Mouse (Mus musculus) pancreas, adult 10 weeks (tissue): ENCODE results near the gene Gm37596. TPM values are rescaled to one million over a fixed set of nuclear protein-coding genes. Genes with fewer than 3 reads are reported as not detected.

Source experiments
- polyA plus RNA-seq: library from polyadenylated mRNA; stranded (reverse); fragments of 350-450 nt; fragmentation: Illumina TruSeq; extraction: RNeasy Lipid Tissue Mini Kit (QIAGEN cat#74804); gene quantifications from one replicate; pipeline ENCODE4 v1.2.3, GENCODE M21; 2015; ENCODE audit warnings: low read depth, low replicate concordance; ENCODE audit not compliant: insufficient read depth

Gene Gm37596
- polyA plus RNA-seq = not detected

DNA sequence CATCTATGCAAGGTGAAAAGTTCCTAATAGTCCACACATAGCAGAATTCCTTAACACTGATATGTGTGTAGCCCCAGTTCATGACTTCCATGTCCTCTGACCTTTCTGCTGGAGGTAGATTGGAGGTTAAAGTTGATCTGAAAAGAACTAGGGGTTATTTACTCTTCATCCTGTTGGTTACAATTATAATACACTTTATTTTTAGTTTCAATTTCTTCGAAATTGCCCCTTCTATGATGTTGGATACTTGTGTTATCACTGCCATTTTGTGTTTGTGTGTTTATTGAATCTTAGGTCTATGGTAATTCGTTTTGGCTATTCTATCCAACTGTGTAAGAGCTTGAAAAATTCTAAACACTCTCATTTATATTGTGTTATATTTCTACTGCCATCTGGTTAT lies at the start of gene Gm37596:
Gm37596 (minus strand) TSS at position 101 of the 400 bp plus-strand sequence.

DNA sequence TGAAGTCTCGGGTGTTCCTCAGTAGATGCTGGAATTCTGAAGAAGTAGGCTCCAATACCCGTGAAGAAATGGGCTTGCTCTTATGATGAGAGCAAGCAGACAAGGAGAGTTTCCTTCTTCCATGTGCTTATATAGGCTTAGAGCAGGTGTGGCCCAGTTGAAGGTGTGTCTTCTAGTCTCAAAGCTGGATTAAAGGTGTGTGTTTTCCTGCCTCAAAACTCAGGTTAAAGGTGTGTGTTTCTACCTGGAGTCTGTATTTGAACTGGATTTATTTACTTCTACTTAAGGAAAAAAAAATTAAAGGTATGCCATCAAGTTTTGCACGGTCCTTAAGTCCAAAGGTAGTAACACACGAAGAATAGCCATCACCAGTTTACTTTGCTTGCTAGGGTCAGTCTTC lies 16.7 kb downstream of the Gm37596 start, which contains the start of gene Tdpoz1:
Tdpoz1 (minus strand) TSS at position 101 of the 400 bp plus-strand sequence.

DNA sequence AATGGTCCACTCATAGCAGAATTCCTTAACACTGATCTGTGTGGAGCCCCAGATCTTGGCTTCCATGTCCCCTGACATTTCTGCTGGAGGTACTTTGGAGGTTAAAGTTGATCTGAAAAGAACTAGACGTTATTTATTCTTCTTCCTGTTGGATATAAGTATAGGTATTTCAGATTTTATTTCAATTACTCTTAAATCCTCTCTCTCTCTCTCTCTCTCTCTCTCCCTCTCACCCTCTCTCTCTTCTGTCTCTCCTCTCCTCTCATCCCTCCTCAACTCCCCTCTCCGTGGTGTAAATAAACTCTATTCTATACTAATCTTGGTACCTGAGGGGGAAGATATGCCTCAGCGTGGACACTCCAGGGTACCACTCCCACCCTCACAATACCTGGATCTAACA lies 40.3 kb downstream of the Gm37596 start, which contains the start of gene Tdpoz2:
Tdpoz2 (minus strand) TSS at position 101 of the 400 bp plus-strand sequence.

Other genes starting within 250 kb of the Gm37596 start
- gene Tchhl1, start 224.3 kb downstream of the Gm37596 start, polyA plus RNA-seq = not detected
- 188 TPM for gene S100a11, start 172.6 kb downstream of the Gm37596 start, polyA plus RNA-seq
- 110 TPM for gene S100a10, start 138.0 kb downstream of the Gm37596 start, polyA plus RNA-seq
- not detected for gene Tdpoz2, start 40.4 kb downstream of the Gm37596 start, polyA plus RNA-seq
- not detected for gene Tdpoz1, start 16.8 kb downstream of the Gm37596 start, polyA plus RNA-seq
- gene Gm5773, start 79.9 kb upstream of the Gm37596 start, polyA plus RNA-seq = not detected
- not detected for gene Tdpoz4, start 103.3 kb upstream of the Gm37596 start, polyA plus RNA-seq
- not detected for gene Tdpoz3, start 132.9 kb upstream of the Gm37596 start, polyA plus RNA-seq